Mouse (Mus musculus) hindbrain, embryonic 16.5 days (tissue): Measurements from ENCODE around the gene Pomgnt2. TPM values are rescaled to one million over a fixed set of nuclear protein-coding genes. Genes with fewer than 3 reads are reported as not detected.
A peak's percentile ranks its signal among the peaks of the same experiment; 100 is the strongest.

Experiments
- ATAC-seq: fragments of 200-750 bp; cut with Nextera tagmentation; 2 replicates; pipeline ENCODE4 v1.8.0; 2017; ENCODE audit warnings: moderate TSS enrichment, moderate library complexity
- H3K27ac ChIP-seq: fragments of 300-500 bp; sonication (generic); 2 replicates; pipeline ENCODE4 v1.5.1; 2014; ENCODE audit warnings: low read depth, mild to moderate bottlenecking, control low read depth, low read length, moderate library complexity
- H3K27me3 ChIP-seq: fragments of 300-500 bp; sonication (generic); replicated peaks from 2 replicates; pipeline ENCODE4 v1.6.1; 2014; ENCODE audit warnings: low read length; ENCODE audit not compliant: control insufficient read depth, insufficient read depth
- H3K36me3 ChIP-seq: fragments of 300-500 bp; sonication (generic); 2 replicates; pipeline ENCODE4 v1.6.1; 2014; ENCODE audit warnings: mild to moderate bottlenecking, low read length, moderate library complexity, mixed read lengths; ENCODE audit not compliant: control insufficient read depth, insufficient read depth
- H3K4me1 ChIP-seq: fragments of 300-500 bp; sonication (generic); 2 replicates; pipeline ENCODE4 v1.6.1; 2014; ENCODE audit warnings: low read depth, low read length; ENCODE audit not compliant: control insufficient read depth, insufficient read depth
- H3K4me2 ChIP-seq: fragments of 300-500 bp; sonication (generic); 2 replicates; pipeline ENCODE4 v1.6.1; 2014; ENCODE audit warnings: mild to moderate bottlenecking, low read length, control low read depth, moderate library complexity
- H3K4me3 ChIP-seq: fragments of 300-500 bp; sonication (generic); 2 replicates; pipeline ENCODE4 v1.5.1; 2014; ENCODE audit warnings: mild to moderate bottlenecking, low read length, control low read depth, moderate library complexity
- H3K9ac ChIP-seq: fragments of 300-500 bp; sonication (generic); 2 replicates; pipeline ENCODE4 v1.6.1; 2014; ENCODE audit warnings: low read depth, mild to moderate bottlenecking, control low read depth, low read length, moderate library complexity
- H3K9me3 ChIP-seq: fragments of 300-500 bp; sonication (generic); 2 replicates; pipeline ENCODE4 v1.6.1; 2014; ENCODE audit warnings: mild to moderate bottlenecking, low read length, moderate library complexity; ENCODE audit not compliant: control insufficient read depth
- whole genome bisulfite sequencing: fragments of 180-500 bp; shearing (Covaris S2); extraction: QIAGEN DNeasy Blood & Tissue Kit; methylation state at CpG from one replicate; pipeline ENCODE4 v1.1.7; 2014; 5-methylcytosine and 5-hydroxymethylcytosine counted together
- polyA plus RNA-seq: library from polyadenylated mRNA; unstranded; fragments of >200 nt; fragmentation: Nextera tagmentation; extraction: Ambion mirVana; gene quantifications from 2 replicates; pipeline ENCODE4 v1.2.1, GENCODE M21; 2015

Gene Pomgnt2
- polyA plus RNA-seq, result 41.7 and 43.5 TPM in 2 replicates

- peak within 1 kb of the TSS; percentile 90 for H3K4me3 ChIP-seq
- H3K27me3 ChIP-seq, result no peaks in the 10 kb centered on the region; the same call in 1 of the 2 replicates
- peak within 1 kb of the TSS; percentile 63 for H3K4me2 ChIP-seq
- no peaks in the 10 kb centered on the region for H3K9me3 ChIP-seq
- no peak within 1 kb of the TSS; the same call in 1 of the 2 replicates for H3K9ac ChIP-seq
- no peak within 1 kb of the TSS; the same call in 1 of the 2 replicates for H3K27ac ChIP-seq
- no peak for ATAC-seq
- peaks cover 16% of the 10 kb centered on the region for H3K4me1 ChIP-seq
- H3K36me3 ChIP-seq, result no peaks in the 10 kb centered on the region
Observed at GRCm38 (mm10) chr9:121997010-121997409, at the start of gene Pomgnt2. Pomgnt2 (minus strand) TSS chr9:121997110.

DNA sequence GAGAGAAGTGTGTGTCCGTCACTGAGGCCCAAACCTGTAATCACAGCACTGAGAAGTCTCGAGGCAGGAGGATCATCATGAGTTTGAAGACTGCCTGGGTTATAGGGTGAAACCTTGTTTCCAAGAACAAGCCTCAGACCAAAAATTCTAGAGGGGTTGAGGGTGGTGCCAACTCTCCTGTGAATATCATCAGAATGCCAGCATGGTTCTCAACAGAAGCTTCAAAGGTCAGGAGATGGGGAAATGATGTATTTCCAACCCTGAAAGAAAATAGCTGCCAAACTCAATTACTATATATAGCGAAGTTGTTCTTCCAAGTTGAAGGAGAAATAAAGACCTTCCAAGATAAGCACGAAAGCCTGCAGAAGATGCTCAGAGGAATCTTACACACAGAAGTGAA lies 42.9 kb upstream of the Pomgnt2 start:
- Histone ChIP-seq H3K4me3 (no peak overlapping the region), H3K9ac (no peak overlapping the region), H3K4me2 (no peak overlapping the region), H3K9me3 (no peaks in the 10 kb centered on the region), H3K4me1 (peaks cover 8% of the 10 kb centered on the region; the same call in 1 of the 2 replicates), H3K27me3 (no peaks in the 10 kb centered on the region), H3K27ac (no peak overlapping the region), H3K36me3 (no peaks in the 10 kb centered on the region)
- ATAC-seq, result no peak
- 82% methylated on average over 4 of the region's 4 CpGs for WGBS

GRCm38 (mm10) chr9:122038631-122039030 lies 41.7 kb upstream of the Pomgnt2 start:
- Histone ChIP-seq H3K9me3 (no peaks in the 10 kb centered on the region), H3K27me3 (no peaks in the 10 kb centered on the region), H3K4me1 (peaks cover 8% of the 10 kb centered on the region; the same call in 1 of the 2 replicates), H3K36me3 (no peaks in the 10 kb centered on the region), H3K4me2 (no peak overlapping the region), H3K9ac (no peak overlapping the region), H3K4me3 (no peak overlapping the region), H3K27ac (no peak overlapping the region)
- WGBS, result 82% methylated on average over 1 of the region's 1 CpGs
- ATAC-seq, result no peak

- H3K9ac ChIP-seq, result no peak overlapping the region
- peak overlapping the region; percentile 17; the same call in 1 of the 2 replicates for H3K27ac ChIP-seq
- H3K36me3 ChIP-seq, result no peaks in the 10 kb centered on the region
- no peaks in the 10 kb centered on the region for H3K9me3 ChIP-seq
- peak; percentile 45; the same call in 1 of the 2 replicates for ATAC-seq
- H3K27me3 ChIP-seq, result no peaks in the 10 kb centered on the region
- 22% methylated on average over 4 of the region's 4 CpGs for WGBS
- no peak overlapping the region for H3K4me3 ChIP-seq
- no peak overlapping the region for H3K4me2 ChIP-seq
- peaks cover 8% of the 10 kb centered on the region; the same call in 1 of the 2 replicates for H3K4me1 ChIP-seq
Observed at GRCm38 (mm10) chr9:122036496-122037054, 39.7 kb upstream of the Pomgnt2 start.

DNA sequence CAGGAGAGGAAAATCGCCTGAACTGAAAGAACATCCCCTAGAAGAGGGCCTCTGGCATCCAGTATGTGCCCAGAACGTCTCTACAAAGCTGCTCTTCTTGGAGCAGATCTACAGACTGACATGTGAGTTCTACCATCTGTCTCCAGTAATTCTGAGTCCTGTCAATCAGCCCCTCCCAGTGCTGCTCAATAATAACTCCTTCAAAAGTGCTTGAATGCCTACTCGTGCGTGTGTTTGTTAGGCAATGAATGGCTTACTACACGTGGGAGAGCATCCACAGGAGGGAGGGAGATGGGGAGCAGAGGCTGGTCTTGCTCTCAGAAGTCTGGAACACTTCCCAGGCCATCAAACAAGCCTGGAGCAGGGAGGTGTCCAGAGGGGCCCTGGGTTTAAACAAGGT lies 38.9 kb upstream of the Pomgnt2 start:
- no peak overlapping the region for H3K9ac ChIP-seq
- 31% methylated on average over 5 of the region's 5 CpGs for WGBS
- no peak for ATAC-seq

GRCm38 (mm10) chr9:122034949-122035348 lies 38.0 kb upstream of the Pomgnt2 start:
- no peak for ATAC-seq

More for the DNA sequence above, 38.9 kb upstream of the Pomgnt2 start:
- H3K9me3 ChIP-seq, result no peaks in the 10 kb centered on the region
- H3K4me2 ChIP-seq, result no peak overlapping the region
- H3K27me3 ChIP-seq, result no peaks in the 10 kb centered on the region
- H3K27ac ChIP-seq, result no peak overlapping the region
- H3K4me3 ChIP-seq, result no peak overlapping the region
- peaks cover 8% of the 10 kb centered on the region; the same call in 1 of the 2 replicates for H3K4me1 ChIP-seq
- H3K36me3 ChIP-seq, result no peaks in the 10 kb centered on the region

GRCm38 (mm10) chr9:122032071-122032470 lies 35.2 kb upstream of the Pomgnt2 start:
- Histone ChIP-seq H3K36me3 (no peaks in the 10 kb centered on the region), H3K4me3 (no peak overlapping the region), H3K9ac (no peak overlapping the region), H3K4me1 (peaks cover 11% of the 10 kb centered on the region), H3K9me3 (no peaks in the 10 kb centered on the region), H3K4me2 (no peak overlapping the region), H3K27ac (no peak overlapping the region), H3K27me3 (no peaks in the 10 kb centered on the region)
- ATAC-seq, result no peak
- 81% methylated on average over 3 of the region's 3 CpGs for WGBS

More at GRCm38 (mm10) chr9:122034949-122035348, 38.0 kb upstream of the Pomgnt2 start:
- Histone ChIP-seq H3K4me2 (no peak overlapping the region), H3K4me1 (peaks cover 8% of the 10 kb centered on the region; the same call in 1 of the 2 replicates), H3K27me3 (no peaks in the 10 kb centered on the region), H3K36me3 (no peaks in the 10 kb centered on the region), H3K9ac (no peak overlapping the region), H3K9me3 (no peaks in the 10 kb centered on the region), H3K27ac (no peak overlapping the region), H3K4me3 (no peak overlapping the region)
- WGBS, result 96% methylated on average over 1 of the region's 1 CpGs

DNA sequence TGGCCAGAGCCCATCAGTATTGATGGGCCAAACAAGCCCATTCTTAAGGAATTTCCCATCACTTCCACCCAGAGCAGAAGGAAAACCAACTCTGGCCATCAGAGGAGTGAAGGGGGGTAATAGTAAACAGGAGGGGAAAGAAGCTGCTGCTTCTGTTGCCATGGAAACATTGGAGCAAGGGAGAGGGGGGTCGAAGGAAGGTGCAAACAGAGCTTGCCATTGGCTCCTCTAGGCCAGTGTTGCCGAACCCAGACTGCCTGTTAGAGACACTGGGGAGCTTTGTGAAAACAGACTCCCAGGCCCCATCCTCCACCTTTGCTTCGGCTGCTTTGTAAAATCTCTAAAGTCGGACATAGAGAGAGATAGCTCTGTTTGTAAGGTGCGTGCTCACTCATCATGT lies 33.8 kb upstream of the Pomgnt2 start:
- H3K4me3 ChIP-seq, result no peak overlapping the region
- no peaks in the 10 kb centered on the region for H3K9me3 ChIP-seq
- H3K9ac ChIP-seq, result no peak overlapping the region
- WGBS, result 46% methylated on average over 5 of the region's 5 CpGs
- no peaks in the 10 kb centered on the region for H3K27me3 ChIP-seq
- H3K4me2 ChIP-seq, result no peak overlapping the region
- H3K27ac ChIP-seq, result no peak overlapping the region
- no peaks in the 10 kb centered on the region for H3K36me3 ChIP-seq
- ATAC-seq, result peak; percentile 60
- H3K4me1 ChIP-seq, result peaks cover 9% of the 10 kb centered on the region

DNA sequence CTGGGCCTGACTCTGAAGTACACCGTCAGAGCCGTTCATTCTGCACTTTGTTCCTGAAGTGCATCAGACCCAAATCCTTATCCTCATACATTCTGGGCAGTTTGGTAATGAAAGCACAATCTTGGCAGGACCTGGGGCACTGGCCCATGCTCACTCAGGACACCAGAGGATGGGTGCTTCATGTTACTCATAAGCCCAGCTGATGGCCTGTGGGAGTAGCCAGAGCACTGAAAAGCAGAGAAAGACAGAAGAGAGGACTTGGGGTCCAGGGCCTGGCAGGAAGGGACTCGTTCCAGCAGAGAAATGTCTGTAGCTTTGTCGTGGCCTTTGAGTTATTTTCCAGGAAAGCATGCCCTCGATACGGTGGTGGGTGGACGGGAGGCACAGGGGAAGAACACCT lies 32.9 kb upstream of the Pomgnt2 start:
- no peak overlapping the region for H3K9ac ChIP-seq
- H3K4me1 ChIP-seq, result peaks cover 9% of the 10 kb centered on the region
- H3K9me3 ChIP-seq, result no peaks in the 10 kb centered on the region
- WGBS, result 94% methylated on average over 7 of the region's 7 CpGs
- no peak overlapping the region for H3K4me3 ChIP-seq
- H3K4me2 ChIP-seq, result no peak overlapping the region
- no peak overlapping the region for H3K27ac ChIP-seq
- no peaks in the 10 kb centered on the region for H3K27me3 ChIP-seq
- no peak for ATAC-seq
- no peaks in the 10 kb centered on the region for H3K36me3 ChIP-seq
